In genomic region chr3:90465686-90466310, GRCm38 (mm10) we compare ENCODE assay signal across 8 mouse cellular contexts. TPM values are rescaled to one million over a fixed set of nuclear protein-coding genes. Genes with fewer than 3 reads are reported as not detected.
DNase-seq lines count a peak whose midpoint lies in the region; ATAC-seq and TF ChIP-seq lines count a peak whose summit lies in the region.

Gene Npr1, minus strand, starts transcription at chr3:90465866.

- no peak for TF ChIP-seq CTCF in ES-Bruce4 (IDR thresholded peaks at IDR 0.05; ENCODE audit: low read depth, low read length)

- no peaks in the 10 kb centered on the region for H3K9me3 ChIP-seq in ES-Bruce4 (replicated peaks; ENCODE audit: control insufficient read depth, insufficient read depth, low read length, poor library complexity, severe bottlenecking)
- H3K9me3 ChIP-seq in forebrain, embryonic 16.5 days (ENCODE audit: control insufficient read depth, low read length) = no peaks in the 10 kb centered on the region
- no peaks in the 10 kb centered on the region for H3K9me3 ChIP-seq in hindbrain, embryonic 10.5 days
- H3K9me3 ChIP-seq in limb, embryonic 11.5 days (ENCODE audit: control insufficient read depth, low read length) = no peaks in the 10 kb centered on the region
- no peaks in the 10 kb centered on the region for H3K9me3 ChIP-seq in midbrain, embryonic 10.5 days (replicated peaks)

- H3K27ac ChIP-seq in ES-Bruce4 (ENCODE audit: insufficient read depth, low read length) = no peak within 1 kb of the TSS
- no peak within 1 kb of the TSS for H3K27ac ChIP-seq in forebrain, embryonic 16.5 days (ENCODE audit: low read length)
- peak within 1 kb of the TSS; percentile 59 for H3K27ac ChIP-seq in hindbrain, embryonic 10.5 days
- no peak within 1 kb of the TSS for H3K27ac ChIP-seq in limb, embryonic 11.5 days (replicated peaks; ENCODE audit: low read depth, low read length)
- H3K27ac ChIP-seq in midbrain, embryonic 10.5 days (replicated peaks) = no peak within 1 kb of the TSS; the same call in 1 of the 2 replicates

- H3K27me3 ChIP-seq in ES-Bruce4 (ENCODE audit: control insufficient read depth, insufficient read depth, low read length, poor library complexity, severe bottlenecking) = 0 out of 2 replicates have a peak, but pooled peaks cover 3% of the 10 kb centered on the region
- peaks cover 39% of the 10 kb centered on the region for H3K27me3 ChIP-seq in forebrain, embryonic 16.5 days (replicated peaks; ENCODE audit: control insufficient read depth, insufficient read depth, low read length)
- H3K27me3 ChIP-seq in hindbrain, embryonic 10.5 days (ENCODE audit: insufficient read depth, poor library complexity, severe bottlenecking) = peaks cover 71% of the 10 kb centered on the region
- H3K27me3 ChIP-seq in limb, embryonic 11.5 days (ENCODE audit: control insufficient read depth, insufficient read depth, low read length) = peaks cover 41% of the 10 kb centered on the region
- peaks cover 61% of the 10 kb centered on the region for H3K27me3 ChIP-seq in midbrain, embryonic 10.5 days (ENCODE audit: low read depth, poor library complexity, severe bottlenecking)

- peak within 1 kb of the TSS; percentile 81 for H3K4me3 ChIP-seq in ES-Bruce4 (ENCODE audit: low read depth, low read length)
- H3K4me3 ChIP-seq in forebrain, embryonic 16.5 days (replicated peaks; ENCODE audit: low read length) = peak within 1 kb of the TSS; percentile 50
- H3K4me3 ChIP-seq in hindbrain, embryonic 10.5 days = peak within 1 kb of the TSS; percentile 57
- H3K4me3 ChIP-seq in limb, embryonic 11.5 days (ENCODE audit: low read depth, low read length) = peak within 1 kb of the TSS; percentile 43
- peak within 1 kb of the TSS; percentile 50 for H3K4me3 ChIP-seq in midbrain, embryonic 10.5 days

- no peaks in the 10 kb centered on the region for H3K4me1 ChIP-seq in ES-Bruce4 (ENCODE audit: control insufficient read depth, insufficient read depth, low read length)
- peaks cover 18% of the 10 kb centered on the region for H3K4me1 ChIP-seq in forebrain, embryonic 16.5 days (replicated peaks; ENCODE audit: control insufficient read depth, insufficient read depth, low read length)
- H3K4me1 ChIP-seq in hindbrain, embryonic 10.5 days (replicated peaks) = peaks cover 19% of the 10 kb centered on the region
- no peaks in the 10 kb centered on the region for H3K4me1 ChIP-seq in limb, embryonic 11.5 days (ENCODE audit: control insufficient read depth, insufficient read depth, low read length)
- peaks cover 22% of the 10 kb centered on the region for H3K4me1 ChIP-seq in midbrain, embryonic 10.5 days

- TF ChIP-seq EP300 in ES-Bruce4 (IDR thresholded peaks at IDR 0.05; ENCODE audit: insufficient read depth, low read depth, low read length) = no peak

- H3K9ac ChIP-seq in ES-Bruce4 (ENCODE audit: low read depth, poor library complexity, severe bottlenecking) = peak within 1 kb of the TSS; percentile 23
- H3K9ac ChIP-seq in forebrain, embryonic 16.5 days (replicated peaks; ENCODE audit: low read depth, low read length) = peak within 1 kb of the TSS; percentile 44
- peak within 1 kb of the TSS; percentile 47 for H3K9ac ChIP-seq in limb, embryonic 11.5 days (ENCODE audit: low read length)

- no peak for TF ChIP-seq POLR2A in ES-Bruce4 (IDR thresholded peaks at IDR 0.05; ENCODE audit: insufficient read depth, low read length)

- ATAC-seq in forebrain, embryonic 16.5 days = peak; percentile 62
- peak; percentile 52 for ATAC-seq in limb, embryonic 11.5 days (ENCODE audit: insufficient number of reproducible peaks, low FRiP score, low TSS enrichment, low read depth)

- WGBS in forebrain, embryonic 16.5 days = under 1% methylated on average over 37 of the region's 49 CpGs
- WGBS in hindbrain, embryonic 10.5 days = under 1% methylated on average over 48 of the region's 49 CpGs
- 0% methylated on average over 40 of the region's 49 CpGs for WGBS in limb, embryonic 11.5 days
- WGBS in midbrain, embryonic 10.5 days = under 1% methylated on average over 39 of the region's 49 CpGs

- H3K4me2 ChIP-seq in forebrain, embryonic 16.5 days (ENCODE audit: low read length) = peak within 1 kb of the TSS; percentile 99
- H3K4me2 ChIP-seq in limb, embryonic 11.5 days (ENCODE audit: low read depth, severe bottlenecking) = peak within 1 kb of the TSS; percentile 75

- peak; percentile 83 for DNase-seq in adrenal gland, postnatal 14 days
- DNase-seq in hindbrain, embryonic 10.5 days (ENCODE audit: low spot score) = no peak
- DNase-seq in limb, embryonic 11.5 days (ENCODE audit: low spot score) = peak; percentile 54
- peak; percentile 57 for DNase-seq in midbrain, embryonic 10.5 days (ENCODE audit: low spot score)
- peak; percentile 19 for DNase-seq in urinary bladder, postnatal 25 days (ENCODE audit: low spot score)
- DNase-seq in layer of hippocampus, adult 18-20 months (ENCODE audit: low spot score in 2 of 2) = no peak

- H3K36me3 ChIP-seq in ES-Bruce4 (ENCODE audit: control insufficient read depth, insufficient read depth, low read length, poor library complexity, severe bottlenecking) = no peaks in the 10 kb centered on the region
- no peaks in the 10 kb centered on the region for H3K36me3 ChIP-seq in forebrain, embryonic 16.5 days (ENCODE audit: control insufficient read depth, insufficient read depth)
- H3K36me3 ChIP-seq in hindbrain, embryonic 10.5 days = no peaks in the 10 kb centered on the region
- H3K36me3 ChIP-seq in limb, embryonic 11.5 days (ENCODE audit: control insufficient read depth, insufficient read depth, low read length) = no peaks in the 10 kb centered on the region
- no peaks in the 10 kb centered on the region for H3K36me3 ChIP-seq in midbrain, embryonic 10.5 days

RNA-seq across cellular contexts. Expression of gene Npr1, which starts in this region (rescaled TPM):
- polyA plus RNA-seq in ES-Bruce4 (2011; ENCODE audit: insufficient read depth, insufficient read length, low read depth, missing spikeins) = 10.8 and 13.6 TPM in 2 replicates
- 120 and 132 TPM in 2 replicates for total RNA-seq in adrenal gland, postnatal 14 days (2021)
- 2.1 and 2.6 TPM in 2 replicates for polyA plus RNA-seq in forebrain, embryonic 16.5 days (2015; fragmentation: Nextera tagmentation; extraction: Ambion mirVana)
- polyA plus RNA-seq in hindbrain, embryonic 10.5 days (2016; fragmentation: Nextera tagmentation; extraction: Ambion mirVana) = 3.0 TPM in 2 replicates
- 2.0 and 2.3 TPM in 2 replicates for polyA plus RNA-seq in limb, embryonic 11.5 days (2014; fragmentation: Nextera tagmentation; extraction: Ambion mirVana)
- 2.9 and 3.3 TPM in 2 replicates for polyA plus RNA-seq in midbrain, embryonic 10.5 days (2016; fragmentation: Nextera tagmentation; extraction: Ambion mirVana)
- 1 to 10 TPM; 5.7 to 5.9 TPM for total RNA-seq in layer of hippocampus, adult 18-20 months (2021)

Comparison
In these comparisons a context has a peak if more than half of its experiments do, and no peak if none do; other contexts are left out.
1. RNA of gene Npr1 (total RNA-seq): 120 to 132 TPM in adrenal gland, postnatal 14 days; 5.7 to 5.9 TPM in layer of hippocampus, adult 18-20 months; every median in the first group is over 10 times any median in the second.
2. DNase-seq: peak in adrenal gland, postnatal 14 days (single experiment), limb, embryonic 11.5 days (single experiment), midbrain, embryonic 10.5 days (single experiment) and urinary bladder, postnatal 25 days (single experiment); none in hindbrain, embryonic 10.5 days (single experiment) and layer of hippocampus, adult 18-20 months (0 of 2).
3. Peak in every context shown above with its lines, with median percentiles within 50 percentile points of each other: H3K4me3 ChIP-seq and H3K9ac ChIP-seq.